Mouse (Mus musculus) granulocyte monocyte progenitor cell, adult 5-6 weeks (primary cell): ENCODE results near the gene Nek8. TPM values are rescaled to one million over a fixed set of nuclear protein-coding genes. Genes with fewer than 3 reads are reported as not detected.

Source experiments
- total RNA-seq, 2 experiments: library from RNA; stranded (forward) in 1 of 2; stranded (reverse) in 1 of 2; fragments of 200-712, 200-1000 nt in 1 of 2; fragments of >200 nt in 1 of 2; fragmentation: Nextera tagmentation in 1 of 2; gene quantifications; 2 replicates each; pipeline ENCODE4 v1.2.3; 2014 to 2017

Gene Nek8
- total RNA-seq, 2 experiments from 2014 or later = 3.5 to 5.8 TPM

Other genes starting within 250 kb of the Nek8 start
- not detected in 2 replicates for gene Sez6, start 245.9 kb downstream of the Nek8 start, total RNA-seq (2014; fragmentation: Nextera tagmentation)
- not detected in 2 replicates for gene Sez6, start 245.9 kb downstream of the Nek8 start, total RNA-seq (2017)
- gene Phf12, start 193.9 kb downstream of the Nek8 start, total RNA-seq (2014; fragmentation: Nextera tagmentation) = 55.7 and 57.7 TPM in 2 replicates
- gene Phf12, start 193.9 kb downstream of the Nek8 start, total RNA-seq (2017) = 16.2 and 28.2 TPM in 2 replicates
- 7.6 and 14.0 TPM in 2 replicates for gene Dhrs13, start 144.4 kb downstream of the Nek8 start, total RNA-seq (2014; fragmentation: Nextera tagmentation)
- gene Dhrs13, start 144.4 kb downstream of the Nek8 start, total RNA-seq (2017) = 5.7 and 9.7 TPM in 2 replicates
- gene Flot2, start 138.7 kb downstream of the Nek8 start, total RNA-seq (2014; fragmentation: Nextera tagmentation) = 52.3 and 54.2 TPM in 2 replicates
- 57.7 and 73.4 TPM in 2 replicates for gene Flot2, start 138.7 kb downstream of the Nek8 start, total RNA-seq (2017)
- gene Eral1, start 96.3 kb downstream of the Nek8 start, total RNA-seq (2014; fragmentation: Nextera tagmentation) = 17.8 and 18.7 TPM in 2 replicates
- gene Eral1, start 96.3 kb downstream of the Nek8 start, total RNA-seq (2017) = 27.4 and 32.0 TPM in 2 replicates
- gene Fam222b, start 82.0 kb downstream of the Nek8 start, total RNA-seq (2014; fragmentation: Nextera tagmentation) = 13.5 and 16.8 TPM in 2 replicates
- gene Fam222b, start 82.0 kb downstream of the Nek8 start, total RNA-seq (2017) = 3.7 and 6.5 TPM in 2 replicates
- gene Traf4, start 11.1 kb downstream of the Nek8 start, total RNA-seq (2014; fragmentation: Nextera tagmentation) = 4.9 and 7.3 TPM in 2 replicates
- 2.8 and 3.6 TPM in 2 replicates for gene Traf4, start 11.1 kb downstream of the Nek8 start, total RNA-seq (2017)
- 1.1 and 3.5 TPM in 2 replicates for gene Tlcd1, start within 50 bp of the Nek8 start, total RNA-seq (2014; fragmentation: Nextera tagmentation)
- gene Tlcd1, start within 50 bp of the Nek8 start, total RNA-seq (2017) = 2.9 and 4.1 TPM in 2 replicates
- 5,451 and 5,560 TPM in 2 replicates for gene Rpl23a, start 6.9 kb upstream of the Nek8 start, total RNA-seq (2014; fragmentation: Nextera tagmentation)
- gene Rpl23a, start 6.9 kb upstream of the Nek8 start, total RNA-seq (2017) = 3,079 and 3,080 TPM in 2 replicates
- 6.1 and 7.2 TPM in 2 replicates for gene Rab34, start 11.8 kb upstream of the Nek8 start, total RNA-seq (2014; fragmentation: Nextera tagmentation)
- gene Rab34, start 11.8 kb upstream of the Nek8 start, total RNA-seq (2017) = 1.5 and 3.6 TPM in 2 replicates
- gene Proca1, start 16.7 kb upstream of the Nek8 start, total RNA-seq (2014; fragmentation: Nextera tagmentation) = not detected in 2 replicates
- gene Proca1, start 16.7 kb upstream of the Nek8 start, total RNA-seq (2017) = not detected in 2 replicates
- gene Sdf2, start 69.1 kb upstream of the Nek8 start, total RNA-seq (2014; fragmentation: Nextera tagmentation) = 76.9 and 79.6 TPM in 2 replicates
- gene Sdf2, start 69.1 kb upstream of the Nek8 start, total RNA-seq (2017) = 41.4 and 48.8 TPM in 2 replicates
- gene Supt6, start 69.3 kb upstream of the Nek8 start, total RNA-seq (2014; fragmentation: Nextera tagmentation) = 39.3 and 42.7 TPM in 2 replicates
- 35.2 and 41.1 TPM in 2 replicates for gene Supt6, start 69.3 kb upstream of the Nek8 start, total RNA-seq (2017)
- gene 2610507B11Rik, start 85.1 kb upstream of the Nek8 start, total RNA-seq (2014; fragmentation: Nextera tagmentation) = 67.9 and 73.6 TPM in 2 replicates
- 70.6 and 76.0 TPM in 2 replicates for gene 2610507B11Rik, start 85.1 kb upstream of the Nek8 start, total RNA-seq (2017)
- gene BC030499, start 114.2 kb upstream of the Nek8 start, total RNA-seq (2014; fragmentation: Nextera tagmentation) = 2.3 TPM in 1 of 2 replicates, not detected in the other
- not detected in 2 replicates for gene BC030499, start 114.2 kb upstream of the Nek8 start, total RNA-seq (2017)
- gene Spag5, start 124.9 kb upstream of the Nek8 start, total RNA-seq (2014; fragmentation: Nextera tagmentation) = 11.9 and 25.4 TPM in 2 replicates
- gene Spag5, start 124.9 kb upstream of the Nek8 start, total RNA-seq (2017) = 50.8 and 57.7 TPM in 2 replicates
- 0.69 and 2.8 TPM in 2 replicates for gene Aldoc, start 146.3 kb upstream of the Nek8 start, total RNA-seq (2014; fragmentation: Nextera tagmentation)
- gene Aldoc, start 146.3 kb upstream of the Nek8 start, total RNA-seq (2017) = 0.15 TPM in 1 of 2 replicates, not detected in the other
- 47.6 and 51.6 TPM in 2 replicates for gene Pigs, start 151.7 kb upstream of the Nek8 start, total RNA-seq (2014; fragmentation: Nextera tagmentation)
- 13.7 and 14.9 TPM in 2 replicates for gene Pigs, start 151.7 kb upstream of the Nek8 start, total RNA-seq (2017)
- gene Unc119, start 166.8 kb upstream of the Nek8 start, total RNA-seq (2014; fragmentation: Nextera tagmentation) = 24.0 and 41.0 TPM in 2 replicates
- 11.9 and 18.5 TPM in 2 replicates for gene Unc119, start 166.8 kb upstream of the Nek8 start, total RNA-seq (2017)
- not detected in 2 replicates for gene Foxn1, start 209.9 kb upstream of the Nek8 start, total RNA-seq (2014; fragmentation: Nextera tagmentation)
- not detected in 2 replicates for gene Foxn1, start 209.9 kb upstream of the Nek8 start, total RNA-seq (2017)
- gene Slc13a2, start 245.5 kb upstream of the Nek8 start, total RNA-seq (2014; fragmentation: Nextera tagmentation) = not detected in 2 replicates
- gene Slc13a2, start 245.5 kb upstream of the Nek8 start, total RNA-seq (2017) = not detected in 2 replicates